Mouse (Mus musculus) thymus, adult 2 months (tissue): Measurements from ENCODE around the gene Gskip. TPM values are rescaled to one million over a fixed set of nuclear protein-coding genes. Genes with fewer than 3 reads are reported as not detected.
A peak's percentile ranks its signal among the peaks of the same experiment; 100 is the strongest.

Experiments
- DNase-seq: peaks from one replicate; pipeline ENCODE4 v3.0.0; 2021
- H3K27ac ChIP-seq: fragments of 200-500 bp; 2 replicates; pipeline ENCODE4 v1.5.1; 2012; ENCODE audit warnings: low read length, control low read depth; ENCODE audit not compliant: control insufficient read depth, insufficient read depth
- H3K27me3 ChIP-seq: fragments of 200-500 bp; 2 replicates; pipeline ENCODE4 v1.6.1; 2012; ENCODE audit warnings: mild to moderate bottlenecking, low read length, moderate library complexity, mixed read lengths; ENCODE audit not compliant: control insufficient read depth, insufficient read depth
- H3K36me3 ChIP-seq: fragments of 200-500 bp; 2 replicates; pipeline ENCODE4 v1.6.1; 2012; ENCODE audit warnings: mild to moderate bottlenecking, low read length, moderate library complexity; ENCODE audit not compliant: control insufficient read depth, insufficient read depth
- H3K4me1 ChIP-seq: fragments of 200-500 bp; replicated peaks from 2 replicates; pipeline ENCODE4 v1.6.1; 2012; ENCODE audit warnings: low read length; ENCODE audit not compliant: control insufficient read depth, insufficient read depth
- H3K4me3 ChIP-seq: fragments of 200-500 bp; 2 replicates; pipeline ENCODE4 v1.5.1; 2012; ENCODE audit warnings: mild to moderate bottlenecking, low read length, control low read depth, moderate library complexity; ENCODE audit not compliant: control insufficient read depth, insufficient read depth
- CTCF ChIP-seq: fragments of 200-500 bp; IDR thresholded peaks from 2 replicates; pipeline ENCODE4 v1.5.1; 2012; ENCODE audit warnings: mild to moderate bottlenecking, control low read depth, low read length, moderate library complexity, borderline replicate concordance; ENCODE audit not compliant: control insufficient read depth, poor library complexity, insufficient read depth; ENCODE audit errors: extremely low read depth
- POLR2A ChIP-seq: fragments of 200-500 bp; IDR thresholded peaks from 2 replicates; pipeline ENCODE4 v1.6.1; 2012; ENCODE audit warnings: mild to moderate bottlenecking, low read length, control low read depth, moderate library complexity; ENCODE audit not compliant: control insufficient read depth, poor library complexity, insufficient read depth; ENCODE audit errors: extremely low read depth
- WGBS: fragments of 180-500 bp; shearing (Covaris S2); methylation state at CpG from one replicate; pipeline ENCODE4 v1.1.7; 2018; 5-methylcytosine and 5-hydroxymethylcytosine counted together
- polyA plus RNA-seq: library from polyadenylated mRNA; depleted of rRNA; stranded (reverse); fragments of >200 nt; gene quantifications from 2 replicates; pipeline ENCODE4 v1.2.3, GENCODE M21; 2012

Gene Gskip
- polyA plus RNA-seq, 1 experiment = 12.6 TPM

DNA sequence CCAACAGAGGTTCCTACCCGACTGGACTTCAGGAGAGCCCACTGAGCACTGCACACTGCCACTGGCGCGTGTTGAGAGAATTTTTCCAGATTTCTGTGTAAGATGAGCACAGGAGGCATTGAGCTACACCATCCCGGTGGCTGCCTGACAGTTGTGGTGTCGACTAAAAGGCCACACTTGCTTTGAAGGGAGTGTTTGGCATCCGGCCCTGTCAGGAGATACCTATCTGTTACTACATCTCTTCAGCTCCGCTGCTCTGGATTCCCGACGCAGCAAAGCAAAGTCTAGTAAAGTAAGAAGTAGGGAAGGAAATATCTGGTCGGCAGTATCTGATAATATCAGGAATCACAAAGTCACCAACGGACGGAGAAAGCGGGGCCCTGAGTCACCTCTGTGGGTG is 4.8 kb downstream of the Gskip start:
- WGBS = 66% methylated on average over 13 of the region's 13 CpGs
- H3K4me3 ChIP-seq = no peak overlapping the region
- no peaks in the 10 kb centered on the region for H3K27me3 ChIP-seq
- DNase-seq = no peak
- H3K27ac ChIP-seq = no peak overlapping the region
- peaks cover 7% of the 10 kb centered on the region; the same call in 1 of the 2 replicates for H3K36me3 ChIP-seq
- peaks cover 6% of the 10 kb centered on the region for H3K4me1 ChIP-seq
- TF ChIP-seq CTCF = no peak
- no peak for TF ChIP-seq POLR2A

DNA sequence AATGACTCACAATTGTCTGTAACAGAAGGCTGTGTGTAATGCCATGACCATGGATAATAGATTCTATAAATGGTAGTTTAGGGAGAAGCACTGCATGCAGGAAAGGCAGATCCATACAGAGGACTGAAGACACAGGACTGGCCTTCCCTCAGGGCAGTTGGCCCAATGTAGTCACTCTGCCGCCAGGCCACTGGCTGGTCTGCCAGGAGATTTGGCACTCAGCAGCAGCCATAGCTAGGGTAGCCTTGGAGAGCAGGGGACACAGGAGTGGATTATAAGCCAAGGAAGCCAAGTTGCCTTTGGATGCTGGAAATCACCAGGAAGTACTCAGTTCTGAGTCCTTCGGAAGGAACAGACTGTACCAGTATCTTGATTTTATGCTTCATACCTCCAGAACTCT is 9.4 kb downstream of the Gskip start:
- Histone ChIP-seq H3K36me3 (peaks cover 9% of the 10 kb centered on the region), H3K4me3 (no peak overlapping the region), H3K27ac (no peak overlapping the region), H3K27me3 (no peaks in the 10 kb centered on the region), H3K4me1 (peaks cover 2% of the 10 kb centered on the region; the same call in 1 of the 2 replicates)
- WGBS = 99% methylated on average over 2 of the region's 2 CpGs
- DNase-seq = no peak
- no peak for TF ChIP-seq CTCF

DNA sequence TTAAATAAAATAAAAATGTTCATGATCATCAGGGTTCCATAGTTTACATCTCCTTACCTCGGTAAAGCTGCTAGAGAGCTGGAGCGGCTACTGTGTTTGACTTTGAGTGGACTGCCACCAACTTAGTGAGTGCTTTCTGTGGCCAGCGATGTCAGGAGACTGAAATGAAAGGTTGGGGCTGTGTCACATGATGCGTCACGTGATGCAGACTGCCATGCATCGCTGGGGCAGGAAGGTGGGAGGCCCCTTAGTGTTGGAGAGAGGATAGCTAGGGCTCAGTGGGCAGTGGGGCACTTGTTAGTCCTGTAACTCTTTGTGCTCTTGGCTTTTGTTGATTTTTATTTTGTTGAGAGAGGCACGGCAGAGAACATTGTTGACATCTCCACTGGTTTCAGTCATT is 11.2 kb downstream of the Gskip start:
- no peak for DNase-seq
- no peaks in the 10 kb centered on the region for H3K4me1 ChIP-seq
- H3K4me3 ChIP-seq = no peak overlapping the region
- H3K27me3 ChIP-seq = no peaks in the 10 kb centered on the region
- WGBS = 98% methylated on average over 7 of the region's 7 CpGs
- TF ChIP-seq CTCF (no peak), POLR2A (no peak)
- H3K27ac ChIP-seq = no peak overlapping the region
- peaks cover 22% of the 10 kb centered on the region for H3K36me3 ChIP-seq

DNA sequence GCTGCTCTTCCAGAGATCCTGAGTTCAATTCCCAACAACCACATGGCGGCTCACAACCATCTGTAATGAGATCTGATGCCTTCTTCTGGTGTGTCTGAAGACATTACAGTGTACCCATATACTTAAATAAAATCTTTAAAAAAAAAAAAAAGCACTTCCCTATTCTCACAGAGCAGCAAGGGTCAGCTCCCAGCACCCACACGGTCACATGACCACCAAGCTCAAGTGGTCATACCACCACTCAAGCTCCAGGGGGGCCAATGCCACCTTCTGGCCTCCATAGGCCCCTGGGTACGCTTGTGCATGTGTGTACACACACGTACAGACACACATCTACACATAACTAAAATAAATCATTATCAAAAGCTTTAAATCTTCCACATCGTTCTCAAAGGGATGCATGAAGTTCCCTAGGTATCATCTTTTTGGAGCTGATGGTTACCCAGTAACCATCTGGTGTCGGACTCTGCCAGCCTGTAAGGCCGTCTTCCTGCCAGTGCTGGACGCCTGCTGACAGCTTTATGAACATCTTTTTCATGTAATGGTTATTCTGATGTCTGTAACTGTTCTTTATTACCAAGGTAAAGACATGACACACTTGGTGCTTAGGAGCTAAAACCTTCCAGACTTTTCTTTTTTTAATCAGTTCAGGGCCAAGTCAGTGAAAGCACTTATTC is 12.6 kb downstream of the Gskip start:
- no peaks in the 10 kb centered on the region for H3K4me1 ChIP-seq
- WGBS = 94% methylated on average over 8 of the region's 8 CpGs
- no peak overlapping the region for H3K27ac ChIP-seq
- no peaks in the 10 kb centered on the region for H3K27me3 ChIP-seq
- peaks cover 21% of the 10 kb centered on the region for H3K36me3 ChIP-seq
- no peak overlapping the region for H3K4me3 ChIP-seq
- no peak for DNase-seq
- TF ChIP-seq CTCF (no peak), POLR2A (no peak)

DNA sequence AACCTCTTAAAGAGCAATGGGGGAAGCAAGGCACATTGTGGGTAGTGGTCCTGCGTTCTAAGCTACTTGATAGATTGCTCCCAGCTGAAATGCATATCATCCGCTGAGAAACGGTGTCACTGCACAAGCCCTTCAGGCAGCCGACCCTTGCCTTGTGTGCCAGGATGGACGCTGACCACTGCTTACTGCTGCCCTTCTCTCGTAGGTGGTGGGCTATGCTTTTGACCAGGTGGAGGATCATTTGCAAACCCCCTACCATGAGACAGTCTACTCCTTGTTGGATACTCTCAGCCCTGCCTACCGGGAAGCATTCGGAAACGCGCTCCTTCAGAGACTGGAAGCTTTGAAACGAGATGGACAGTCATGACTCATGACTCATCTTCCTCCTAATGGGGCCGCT is 15.8 kb downstream of the Gskip start:
- Histone ChIP-seq H3K4me1 (0 out of 2 replicates have a peak, but pooled peaks cover 1% of the 10 kb centered on the region), H3K27ac (no peak overlapping the region), H3K4me3 (no peak overlapping the region), H3K27me3 (no peaks in the 10 kb centered on the region), H3K36me3 (peaks cover 21% of the 10 kb centered on the region)
- no peak for TF ChIP-seq CTCF
- no peak for TF ChIP-seq POLR2A
- DNase-seq = no peak
- 96% methylated on average over 12 of the region's 12 CpGs for WGBS

DNA sequence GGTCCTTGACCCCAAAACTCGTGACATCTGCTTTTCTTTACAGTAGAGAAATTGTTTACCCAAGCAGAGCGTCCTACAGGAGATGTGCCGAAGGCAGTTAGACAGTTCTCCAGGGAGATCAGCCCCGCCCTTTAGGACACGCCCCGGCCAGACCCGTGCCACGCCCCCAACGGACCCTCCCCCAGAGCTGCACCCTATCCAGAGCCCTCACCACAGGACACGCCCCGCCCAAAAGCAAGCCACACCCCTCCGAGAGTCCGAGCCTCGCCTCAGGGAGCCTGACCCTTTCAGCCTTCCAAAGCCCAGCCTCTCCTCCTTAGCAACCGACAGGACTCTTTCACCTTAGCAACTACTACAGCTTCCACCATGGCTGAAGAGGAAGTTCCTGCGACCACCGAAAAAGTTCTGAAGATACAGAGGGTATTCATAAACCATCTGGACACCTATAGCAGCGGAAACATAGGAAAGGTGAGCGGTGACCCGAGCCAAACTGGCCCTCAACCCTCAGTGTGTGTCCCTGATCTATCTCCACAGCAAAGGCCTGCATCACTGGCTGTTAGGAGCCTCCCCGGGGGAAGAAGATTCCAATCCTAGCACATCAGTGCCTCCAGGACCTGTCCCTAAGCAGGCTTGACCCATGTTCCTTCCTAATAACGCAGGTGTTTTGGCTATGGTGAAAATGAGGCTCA is 21.3 kb downstream of the Gskip start, which contains the start of gene Ak7:
TSS of gene Ak7 (plus strand) at position 178 of the 689 bp plus-strand sequence.
- 20% methylated on average over 22 of the region's 22 CpGs for WGBS
- Histone ChIP-seq H3K27me3 (no peaks in the 10 kb centered on the region), H3K27ac (no peak within 1 kb of the TSS), H3K4me3 (no peak within 1 kb of the TSS), H3K36me3 (peaks cover 5% of the 10 kb centered on the region), H3K4me1 (peaks cover 6% of the 10 kb centered on the region; the same call in 1 of the 2 replicates)
- DNase-seq = peak; percentile 46
- TF ChIP-seq CTCF = no peak
